In genomic region chr9:51272102-51272501, GRCm38 (mm10) we compare ENCODE assay signal across 30 mouse cellular contexts. TPM values are rescaled to one million over a fixed set of nuclear protein-coding genes. Genes with fewer than 3 reads are reported as not detected.
"Had no signal": no experiment of that assay in that cellular context is flagged by ENCODE, and none has a peak within 500 bp of the region (broad histone marks: within the 10 kb centered on the region; RNA-seq: fewer than 3 reads in every experiment).

No protein-coding gene starts in this region.

- H3K27me3 ChIP-seq: limb, embryonic 15.5 days had no signal

- H3K4me2 ChIP-seq: kidney, embryonic 15.5 days; limb, embryonic 12.5 days; limb, embryonic 15.5 days; liver, embryonic 11.5 days; lung, embryonic 14.5 days; midbrain, embryonic 13.5 days had no signal

- H3K9me3 ChIP-seq: kidney, embryonic 15.5 days; limb, embryonic 12.5 days; limb, embryonic 15.5 days; megakaryocyte, embryonic 14.5 days; midbrain, embryonic 10.5 days; midbrain, embryonic 13.5 days had no signal

- H3K36me3 ChIP-seq: kidney, embryonic 15.5 days; limb, embryonic 12.5 days; limb, embryonic 15.5 days; midbrain, embryonic 10.5 days; midbrain, embryonic 13.5 days had no signal

- H3K9ac ChIP-seq: kidney, embryonic 15.5 days; limb, embryonic 12.5 days; limb, embryonic 15.5 days; liver, embryonic 14.5 days; liver, postnatal 0 days; lung, embryonic 14.5 days; midbrain, embryonic 13.5 days had no signal

- H3K27ac ChIP-seq: kidney, embryonic 15.5 days; limb, embryonic 12.5 days; limb, embryonic 15.5 days; liver, embryonic 14.5 days; midbrain, embryonic 10.5 days; midbrain, embryonic 13.5 days had no signal

- H3K4me1 ChIP-seq: limb, embryonic 12.5 days; limb, embryonic 15.5 days; midbrain, embryonic 13.5 days had no signal

- H3K4me3 ChIP-seq: kidney, embryonic 15.5 days; limb, embryonic 12.5 days; limb, embryonic 15.5 days; megakaryocyte, embryonic 14.5 days; midbrain, embryonic 10.5 days; midbrain, embryonic 13.5 days had no signal

- ATAC-seq: inflammation-experienced regulatory T-cells, adult 6 months; liver, postnatal 0 days; midbrain, embryonic 13.5 days had no signal

- DNase-seq: kidney, adult 11 months; kidney, adult 8-10 months; kidney, postnatal 10 days; kidney, postnatal 36 days; left cerebral cortex, postnatal 4 days; liver, postnatal 0 days; lung, embryonic 14.5 days; lung, postnatal 14 days; right cerebral cortex, postnatal 14 days; right cerebral cortex, postnatal 4 days; spleen, adult 18-20 months; thymus, adult 18-20 months; thymus, postnatal 36 days had no signal

RNA-seq across cellular contexts. Expression of gene Colca2, which starts 6.3 kb away (rescaled TPM):
- total RNA-seq: midbrain, postnatal 0 days had no signal

RNA-seq across cellular contexts. Expression of gene 1810046K07Rik, which starts 56.6 kb away (rescaled TPM):
- total RNA-seq: layer of hippocampus, adult 8-10 months; layer of hippocampus, postnatal 14 days; left cerebral cortex, adult 8-10 months; left cerebral cortex, postnatal 14 days; left cerebral cortex, postnatal 4 days; midbrain, postnatal 0 days had no signal
- polyA plus RNA-seq: kidney, embryonic 15.5 days; limb, embryonic 15.5 days; liver, embryonic 11.5 days; lung, embryonic 14.5 days; midbrain, embryonic 10.5 days; midbrain, embryonic 13.5 days; midbrain, postnatal 0 days; neural tube, embryonic 11.5 days; neural tube, embryonic 14.5 days; urinary bladder, adult 2 months had no signal

RNA-seq across cellular contexts. Expression of gene Pou2af1, which starts 58.6 kb away (rescaled TPM):
- total RNA-seq: layer of hippocampus, adult 8-10 months; layer of hippocampus, postnatal 14 days; left cerebral cortex, postnatal 14 days; left cerebral cortex, postnatal 4 days had no signal
- polyA plus RNA-seq: kidney, embryonic 15.5 days; limb, embryonic 12.5 days; lung, embryonic 14.5 days; midbrain, embryonic 10.5 days; midbrain, embryonic 13.5 days; midbrain, postnatal 0 days; neural tube, embryonic 11.5 days; neural tube, embryonic 14.5 days had no signal
